Mouse (Mus musculus): ENCODE measurements around the gene Ihh. TPM values are rescaled to one million over a fixed set of nuclear protein-coding genes. Genes with fewer than 3 reads are reported as not detected.

The Ihh gene
- polyA plus RNA-seq, 2 experiments, result 1.5 to 2.4 TPM

GRCm38 (mm10) chr1:74927621-74928296 is 23.7 kb downstream of the Ihh start:
- H3K27ac ChIP-seq, result no peak overlapping the region
- H3K4me1 ChIP-seq (replicated peaks; ENCODE audit: control insufficient read depth in 2 of 2, insufficient read depth in 2 of 2, low read length in 1 of 2), result no peaks in the 10 kb centered on the region
- H3K9me3 ChIP-seq (ENCODE audit: control insufficient read depth, low read length), result no peaks in the 10 kb centered on the region
- H3K27me3 ChIP-seq (ENCODE audit: control insufficient read depth, insufficient read depth, low read length), result no peaks in the 10 kb centered on the region
- no peak overlapping the region for H3K9ac ChIP-seq (replicated peaks)
- no peak for TF ChIP-seq EP300 (IDR thresholded peaks at IDR 0.05; ENCODE audit: low read depth)
- TF ChIP-seq CTCF (IDR thresholded peaks at IDR 0.05; ENCODE audit: low read depth), result no peak
- no peak overlapping the region for H3K4me3 ChIP-seq (ENCODE audit: insufficient read depth in 1 of 2, low read depth in 2 of 2, low read length in 2 of 2)
- no peak for ATAC-seq (ENCODE audit: insufficient read depth)
- DNase-seq (ENCODE audit: low read depth in 3 of 3, low spot score in 3 of 3), result no peak
- H3K36me3 ChIP-seq (replicated peaks; ENCODE audit: control insufficient read depth, insufficient read depth, low read depth), result no peaks in the 10 kb centered on the region
- 72% methylated on average over 9 of the region's 9 CpGs for WGBS (ENCODE audit: insufficient replicate concordance)
- no peak overlapping the region for H3K4me2 ChIP-seq (ENCODE audit: low read depth)

- H3K9ac ChIP-seq (replicated peaks), result no peak overlapping the region
- H3K4me3 ChIP-seq (ENCODE audit: insufficient read depth in 1 of 2, low read depth in 2 of 2, low read length in 2 of 2), result no peak overlapping the region
- ATAC-seq (ENCODE audit: insufficient read depth), result no peak
- no peaks in the 10 kb centered on the region for H3K27me3 ChIP-seq (ENCODE audit: control insufficient read depth, insufficient read depth, low read length)
- no peaks in the 10 kb centered on the region for H3K36me3 ChIP-seq (replicated peaks; ENCODE audit: control insufficient read depth, insufficient read depth, low read depth)
- TF ChIP-seq CTCF (IDR thresholded peaks at IDR 0.05; ENCODE audit: low read depth), result peak; percentile 89
- no peak for TF ChIP-seq EP300 (IDR thresholded peaks at IDR 0.05; ENCODE audit: low read depth)
- 34% methylated on average over 6 of the region's 6 CpGs for WGBS (ENCODE audit: insufficient replicate concordance)
- H3K4me2 ChIP-seq (ENCODE audit: low read depth), result no peak overlapping the region
- DNase-seq (ENCODE audit: low read depth in 3 of 3, low spot score in 3 of 3), result no peak
- H3K27ac ChIP-seq, result no peak overlapping the region
- H3K9me3 ChIP-seq (ENCODE audit: control insufficient read depth, low read length), result no peaks in the 10 kb centered on the region
- H3K4me1 ChIP-seq (replicated peaks; ENCODE audit: control insufficient read depth in 2 of 2, insufficient read depth in 2 of 2, low read length in 1 of 2), result no peaks in the 10 kb centered on the region
Measured at GRCm38 (mm10) chr1:74926721-74927120, 24.8 kb downstream of the Ihh start.

GRCm38 (mm10) chr1:74924464-74924863 is 27.0 kb downstream of the Ihh start:
- Histone ChIP-seq H3K9ac (replicated peaks) (no peak overlapping the region), H3K36me3 (replicated peaks; ENCODE audit: control insufficient read depth, insufficient read depth, low read depth) (no peaks in the 10 kb centered on the region), H3K27ac (no peak overlapping the region), H3K4me3 (ENCODE audit: insufficient read depth in 1 of 2, low read depth in 2 of 2, low read length in 2 of 2) (no peak overlapping the region), H3K4me1 (replicated peaks; ENCODE audit: control insufficient read depth in 2 of 2, insufficient read depth in 2 of 2, low read length in 1 of 2) (no peaks in the 10 kb centered on the region), H3K9me3 (ENCODE audit: control insufficient read depth, low read length) (no peaks in the 10 kb centered on the region), H3K4me2 (ENCODE audit: low read depth) (no peak overlapping the region), H3K27me3 (ENCODE audit: control insufficient read depth, insufficient read depth, low read length) (no peaks in the 10 kb centered on the region)
- no peak for TF ChIP-seq EP300 (IDR thresholded peaks at IDR 0.05; ENCODE audit: low read depth)
- TF ChIP-seq CTCF (IDR thresholded peaks at IDR 0.05; ENCODE audit: low read depth), result no peak
- ATAC-seq (ENCODE audit: insufficient read depth) (no peak), DNase-seq (ENCODE audit: low read depth in 3 of 3, low spot score in 3 of 3) (no peak)
- 48% methylated on average over 4 of the region's 4 CpGs for WGBS (ENCODE audit: insufficient replicate concordance)

GRCm38 (mm10) chr1:74915706-74916105 is 35.8 kb downstream of the Ihh start:
- Histone ChIP-seq H3K9me3 (ENCODE audit: control insufficient read depth, low read length) (no peaks in the 10 kb centered on the region), H3K9ac (replicated peaks) (no peak overlapping the region), H3K36me3 (replicated peaks; ENCODE audit: control insufficient read depth, insufficient read depth, low read depth) (no peaks in the 10 kb centered on the region), H3K27me3 (ENCODE audit: control insufficient read depth, insufficient read depth, low read length) (no peaks in the 10 kb centered on the region), H3K4me3 (ENCODE audit: insufficient read depth in 1 of 2, low read depth in 2 of 2, low read length in 2 of 2) (no peak overlapping the region), H3K4me2 (ENCODE audit: low read depth) (no peak overlapping the region), H3K4me1 (replicated peaks; ENCODE audit: control insufficient read depth in 2 of 2, insufficient read depth in 2 of 2, low read length in 1 of 2) (no peaks in the 10 kb centered on the region), H3K27ac (no peak overlapping the region)
- WGBS (ENCODE audit: insufficient replicate concordance), result 19% methylated on average over 13 of the region's 13 CpGs
- ATAC-seq (ENCODE audit: insufficient read depth) (no peak), DNase-seq (ENCODE audit: low read depth in 3 of 3, low spot score in 3 of 3) (no peak)
- TF ChIP-seq CTCF (IDR thresholded peaks at IDR 0.05; ENCODE audit: low read depth) (peak; percentile 56), EP300 (IDR thresholded peaks at IDR 0.05; ENCODE audit: low read depth) (no peak)

- TF ChIP-seq EP300 (IDR thresholded peaks at IDR 0.05; ENCODE audit: low read depth), result no peak
- TF ChIP-seq CTCF (IDR thresholded peaks at IDR 0.05; ENCODE audit: low read depth), result no peak
- H3K9me3 ChIP-seq (ENCODE audit: control insufficient read depth, low read length), result no peaks in the 10 kb centered on the region
Measured at GRCm38 (mm10) chr1:74902191-74902590, 49.3 kb downstream of the Ihh start.

More at GRCm38 (mm10) chr1:74902191-74902590, 49.3 kb downstream of the Ihh start:
- 21% methylated on average over 6 of the region's 6 CpGs for WGBS (ENCODE audit: insufficient replicate concordance)
- Histone ChIP-seq H3K4me3 (ENCODE audit: insufficient read depth in 1 of 2, low read depth in 2 of 2, low read length in 2 of 2) (no peak overlapping the region), H3K27ac (no peak overlapping the region), H3K4me1 (replicated peaks; ENCODE audit: control insufficient read depth in 2 of 2, insufficient read depth in 2 of 2, low read length in 1 of 2) (no peaks in the 10 kb centered on the region), H3K4me2 (ENCODE audit: low read depth) (no peak overlapping the region), H3K36me3 (replicated peaks; ENCODE audit: control insufficient read depth, insufficient read depth, low read depth) (no peaks in the 10 kb centered on the region), H3K9ac (replicated peaks) (no peak overlapping the region), H3K27me3 (ENCODE audit: control insufficient read depth, insufficient read depth, low read length) (peaks cover 29% of the 10 kb centered on the region)
- ATAC-seq (ENCODE audit: insufficient read depth) (no peak), DNase-seq (ENCODE audit: low read depth in 3 of 3, low spot score in 3 of 3) (no peak)

Measured in liver, embryonic 14.5 days (tissue).